Mouse (Mus musculus) E14TG2a.4 (cell line): Measurements from ENCODE around the gene Vegfa.

Experiments used
- CTCF ChIP-seq: conservative IDR thresholded peaks from 2 replicates; pipeline ENCODE4 v1.5.1; 2014; ENCODE audit warnings: low read length
- POU5F1 ChIP-seq: IDR thresholded peaks from 2 replicates; pipeline ENCODE4 v1.6.1; 2014; ENCODE audit warnings: low read length, borderline replicate concordance

GRCm38 (mm10) chr17:46079037-46079436, 46.9 kb upstream of the Vegfa start:
- TF ChIP-seq CTCF (peak; percentile 56), POU5F1 (no peak)
